Mouse (Mus musculus): ENCODE results near the gene Cav3.

- TF ChIP-seq CTCF (IDR thresholded peaks at IDR 0.05) (no peak), POLR2A (IDR thresholded peaks at IDR 0.05; ENCODE audit: insufficient read depth, low read depth, low read length) (no peak), EP300 (IDR thresholded peaks at IDR 0.05; ENCODE audit: insufficient read depth, low read depth, low read length) (no peak)
Measured at GRCm38 (mm10) chr6:112461459-112461858, 2.2 kb downstream of the Cav3 start.

Data from heart, adult 2 months (tissue).